Mouse (Mus musculus) Patski (cell line): Measurements from ENCODE around the gene Cntnap1. TPM values are rescaled to one million over a fixed set of nuclear protein-coding genes. Genes with fewer than 3 reads are reported as not detected.

Source experiments
- ATAC-seq: fragments of 100-300 bp; one replicate; pipeline ENCODE4 v1.8.0; 2021
- CTCF ChIA-PET: fragments of 350-600 bp; sonication (Branson Sonifier 250); formaldehyde crosslinking; loops from one replicate; lab custom pipeline; 2022; ENCODE audit warnings: inconsistent platforms; lab: Charles Lee
- POLR2A ChIA-PET: fragments of 350-600 bp; sonication (Branson Sonifier 250); formaldehyde crosslinking; loops from one replicate; lab custom pipeline; 2022; ENCODE audit warnings: antibody characterized with exemption, inconsistent platforms; lab: Charles Lee
- DNase-seq: peaks from one replicate; pipeline ENCODE4 v3.0.0-alpha.2; 2011; ENCODE audit warnings: low read depth, low spot score
- H3K27me3 ChIP-seq: fragments of 371-371 bp; one replicate; pipeline ENCODE4 v1.5.1; 2021
- CTCF ChIP-seq: fragments of 100-300 bp; IDR thresholded peaks from one replicate; pipeline ENCODE4 v1.5.1; 2021
- in situ Hi-C: fragments of 300-500 bp; cut with MboI; formaldehyde crosslinking; loops from 3 replicates; pipeline ENCODE4 v1.11.1; 2018; ENCODE audit warnings: low pct_unique_long_range_greater_than_20kb, mixed read lengths
- polyA plus RNA-seq: library from polyadenylated mRNA; unstranded; gene quantifications from one replicate; pipeline ENCODE4 v1.2.3, GENCODE M21; 2021

Gene Cntnap1
- polyA plus RNA-seq, 1 experiment from 2014 or later = 10.8 TPM

DNA sequence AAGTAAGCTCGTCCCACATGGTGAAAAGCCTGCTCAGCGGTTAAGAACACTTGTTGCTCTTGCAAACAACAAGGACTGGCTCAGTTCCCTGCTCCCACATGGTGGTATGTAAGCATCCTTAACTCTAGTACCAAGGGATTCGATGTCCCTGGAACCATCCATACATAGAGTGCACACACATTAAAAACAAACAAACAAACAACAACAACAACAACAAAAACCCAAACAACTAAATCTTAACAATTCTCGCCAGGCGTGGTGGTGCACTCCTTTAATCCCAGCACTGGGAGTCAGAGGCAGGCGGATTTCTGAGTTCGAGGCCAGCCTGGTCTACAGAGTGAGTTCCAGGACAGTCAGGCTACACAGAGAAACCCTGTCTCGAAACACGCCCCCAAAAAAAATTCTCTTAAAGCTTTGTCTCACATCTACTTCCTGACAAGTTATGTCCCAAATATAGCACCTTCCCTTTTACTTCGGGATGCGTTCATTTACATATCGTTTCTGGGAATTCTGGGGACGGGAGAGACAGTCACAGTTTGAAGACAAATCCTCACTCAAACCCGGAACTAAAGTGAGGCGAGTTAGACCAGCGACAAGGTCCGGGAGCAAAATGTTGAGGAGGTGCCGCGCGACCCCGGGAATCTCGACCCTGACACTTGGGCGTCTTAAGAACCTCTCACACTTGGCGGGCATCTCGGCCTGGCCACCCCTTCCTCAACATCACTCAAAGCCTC is 55.2 kb downstream of the Cntnap1 start:
- DNase-seq (no peak), ATAC-seq (no peak)
- H3K27me3 ChIP-seq = no peaks in the 10 kb centered on the region
- in situ Hi-C loops = no loop called here
- ChIA-PET CTCF (no interaction called here), POLR2A (no interaction called here)
- TF ChIP-seq CTCF = no peak

GRCm38 (mm10) chr11:101226065-101226701 is 55.9 kb downstream of the Cntnap1 start, which contains the start of gene Ezh1:
Gene Ezh1 (minus strand): TSS chr11:101226463.
- POLR2A ChIA-PET = no interaction called here

GRCm38 (mm10) chr11:101229361-101229900 is 59.1 kb downstream of the Cntnap1 start:
- ATAC-seq = no peak
- in situ Hi-C loops = no loop called here
- DNase-seq = no peak
- POLR2A ChIA-PET = interaction anchor here (0.8 kb wide), 1 partner anchor 32 kb away, joined by 3 read pairs; no protein-coding TSS in a partner anchor
- no peak for TF ChIP-seq CTCF
- H3K27me3 ChIP-seq = no peaks in the 10 kb centered on the region
- CTCF ChIA-PET = interaction anchor here (1.0 to 2.0 kb wide), 4 partner anchors 10 to 22 kb away, joined by 3 to 8 read pairs (median 4); partner anchors contain the start of gene Ramp2

More at GRCm38 (mm10) chr11:101226065-101226701, 55.9 kb downstream of the Cntnap1 start, which contains the start of gene Ezh1:
- in situ Hi-C loops = no loop called here
- ATAC-seq (peak; percentile 57), DNase-seq (no peak)
- H3K27me3 ChIP-seq = no peaks in the 10 kb centered on the region
- no peak for TF ChIP-seq CTCF
- CTCF ChIA-PET = no interaction called here

- no peak for TF ChIP-seq CTCF
- in situ Hi-C loops = no loop called here
- POLR2A ChIA-PET = interaction anchor here (0.8 to 0.9 kb wide), 4 partner anchors 22 to 168 kb away, joined by 3 to 4 read pairs (median 4); partner anchors contain the start of gene Wnk4
- CTCF ChIA-PET = interaction anchor here (1.1 to 2.0 kb wide), 2 partner anchors 11 to 16 kb away, joined by 4 to 8 read pairs; partner anchors contain the start of gene Ramp2
- no peak for DNase-seq
- H3K27me3 ChIP-seq = no peaks in the 10 kb centered on the region
- no peak for ATAC-seq
These were observed 59.8 kb downstream of the Cntnap1 start for GRCm38 (mm10) chr11:101230061-101230511.

DNA sequence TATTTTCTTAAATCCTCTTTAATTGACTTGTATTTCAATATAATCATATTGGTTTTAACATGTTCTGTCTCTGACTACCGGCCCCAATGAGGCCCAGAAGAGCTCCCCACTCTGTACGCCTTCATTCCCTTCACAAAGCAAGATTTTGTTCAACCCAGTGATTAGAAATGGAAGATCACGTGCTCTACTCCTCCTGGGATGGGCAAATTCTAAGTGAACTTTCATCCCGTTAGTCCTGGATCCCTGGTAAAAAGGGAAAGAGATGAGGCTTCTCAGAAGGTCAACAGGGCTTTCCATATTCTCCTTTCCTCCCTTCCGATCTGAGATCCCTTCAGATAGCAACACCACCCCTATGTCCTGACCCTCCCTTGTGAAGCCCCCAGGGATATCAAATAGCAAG is 60.2 kb downstream of the Cntnap1 start:
- in situ Hi-C loops = no loop called here
- POLR2A ChIA-PET = interaction anchor here (0.8 to 0.9 kb wide), 3 partner anchors 22 to 168 kb away, joined by 3 to 4 read pairs (median 4); partner anchors contain the start of gene Wnk4
- ATAC-seq = no peak

DNA sequence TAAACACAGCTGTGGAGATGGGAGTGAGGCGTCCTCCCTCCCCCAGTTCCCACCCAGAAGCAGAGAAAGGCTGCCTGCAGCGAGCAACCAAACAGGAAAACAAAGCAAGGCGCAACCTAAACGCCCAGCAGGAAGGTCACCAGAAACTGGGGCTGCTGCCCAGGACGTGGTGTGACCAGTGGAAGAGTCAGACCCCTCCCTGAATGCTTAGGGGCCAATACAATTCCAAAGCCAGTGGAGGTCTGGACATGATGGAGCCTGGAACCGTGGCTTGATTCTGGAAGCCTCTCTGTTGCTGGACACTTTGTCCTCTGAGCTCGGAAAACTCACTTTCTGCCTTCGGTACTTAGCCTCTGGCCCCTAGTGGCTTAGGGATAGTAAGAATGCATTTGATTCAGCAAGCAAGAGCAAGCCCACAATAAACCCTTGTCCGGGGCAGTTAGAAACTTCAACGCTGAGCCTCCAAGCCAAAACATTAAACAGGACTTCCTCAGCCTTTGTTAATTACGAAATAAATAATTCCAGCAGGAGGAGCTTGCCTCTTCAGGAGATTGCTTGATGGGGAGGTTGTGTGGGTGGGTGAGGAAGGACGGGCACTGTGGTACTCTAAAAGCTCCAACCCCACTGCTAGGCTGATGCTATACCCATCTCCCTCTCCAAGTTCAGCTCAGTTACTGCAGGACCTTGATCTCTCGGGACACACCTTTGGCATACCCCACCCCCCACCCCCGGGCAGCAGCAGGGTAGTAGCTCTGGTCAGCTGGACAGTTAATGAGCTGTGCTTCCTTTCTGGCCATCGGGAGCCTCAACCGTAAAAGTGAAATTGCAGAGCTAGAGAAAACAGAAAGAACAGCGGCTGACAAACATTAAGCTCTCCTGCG is 60.9 kb downstream of the Cntnap1 start:
- DNase-seq (no peak), ATAC-seq (peak; percentile 79)
- H3K27me3 ChIP-seq = no peaks in the 10 kb centered on the region
- TF ChIP-seq CTCF = no peak
- in situ Hi-C loops = no loop called here
- ChIA-PET POLR2A (interaction anchor here (0.8 to 2.2 kb wide), 7 partner anchors 15 to 169 kb away, joined by 3 to 10 read pairs (median 4); partner anchors contain the start of genes Ramp2 and Wnk4), CTCF (interaction anchor here (0.9 to 1.4 kb wide), 5 partner anchors 9 to 27 kb away, joined by 3 to 7 read pairs (median 3); partner anchors contain the start of gene Ramp2)

More for the DNA sequence above, 60.2 kb downstream of the Cntnap1 start:
- H3K27me3 ChIP-seq = no peaks in the 10 kb centered on the region
- DNase-seq = no peak
- CTCF ChIA-PET = interaction anchor here (2.0 kb wide), 1 partner anchor 15 kb away, joined by 8 read pairs; the partner anchor contains the start of gene Ramp2
- no peak for TF ChIP-seq CTCF

GRCm38 (mm10) chr11:101232010-101232839 is 61.9 kb downstream of the Cntnap1 start:
- no peaks in the 10 kb centered on the region for H3K27me3 ChIP-seq
- ATAC-seq (peak; percentile 63), DNase-seq (no peak)
- ChIA-PET CTCF (interaction anchor here (0.7 to 1.4 kb wide), 6 partner anchors 10 to 31 kb away, joined by 3 to 7 read pairs (median 3); partner anchors contain the start of gene Ramp2), POLR2A (interaction anchor here (0.6 to 2.2 kb wide), 7 partner anchors 14 to 46 kb away, joined by 3 to 10 read pairs (median 4); partner anchors contain the start of genes Ramp2, Vps25 and Wnk4)
- in situ Hi-C loops = no loop called here
- no peak for TF ChIP-seq CTCF

GRCm38 (mm10) chr11:101233240-101233639 is 62.9 kb downstream of the Cntnap1 start:
- DNase-seq (no peak), ATAC-seq (no peak)
- no peak for TF ChIP-seq CTCF
- POLR2A ChIA-PET = interaction anchor here (0.7 to 2.2 kb wide), 2 partner anchors 13 to 1193 kb away, joined by 4 to 10 read pairs; partner anchors contain the start of gene Ramp2
- no peaks in the 10 kb centered on the region for H3K27me3 ChIP-seq
- CTCF ChIA-PET = interaction anchor here (0.7 to 1.4 kb wide), 2 partner anchors 32 to 69 kb away, joined by 3 read pairs; partner anchors contain the start of gene Becn1
- in situ Hi-C loops = no loop called here
